Mouse (Mus musculus) ES-E14 (cell line): ENCODE results near the gene Lrp1. TPM values are rescaled to one million over a fixed set of nuclear protein-coding genes. Genes with fewer than 3 reads are reported as not detected.

Source experiments
- DNase-seq: peaks from one replicate; pipeline ENCODE4 v3.0.0-alpha.2; 2013; ENCODE audit warnings: low read depth, low spot score
- H3K27ac ChIP-seq: 2 replicates; pipeline ENCODE4 v1.5.1; 2012; ENCODE audit warnings: low read depth, mild to moderate bottlenecking, low read length, moderate library complexity, mixed read lengths; ENCODE audit not compliant: poor library complexity, insufficient read depth, severe bottlenecking
- H3K36me3 ChIP-seq: 2 replicates; pipeline ENCODE4 v1.6.1; 2012; ENCODE audit warnings: mild to moderate bottlenecking, low read length, moderate library complexity, mixed read lengths; ENCODE audit not compliant: control insufficient read depth, poor library complexity, insufficient read depth, severe bottlenecking
- H3K4me1 ChIP-seq, 2 experiments: fragments of 150-350 bp in 1 of 2; sonication (generic) in 1 of 2; 2 replicates each; pipeline ENCODE4 v1.6.1; 2012; ENCODE audit warnings: low read length in 2 of 2, mild to moderate bottlenecking in 1 of 2, mixed read lengths in 1 of 2; ENCODE audit not compliant: control insufficient read depth in 2 of 2, insufficient read depth in 2 of 2, poor library complexity in 1 of 2
- H3K4me3 ChIP-seq, 2 experiments: fragments of 150-350 bp in 1 of 2; sonication (generic) in 1 of 2; 2 replicates each; pipeline ENCODE4 v1.5.1; 2012; ENCODE audit warnings: low read length in 2 of 2, low read depth in 1 of 2, mild to moderate bottlenecking in 1 of 2, mixed read lengths in 1 of 2; ENCODE audit not compliant: insufficient read depth in 1 of 2, poor library complexity in 1 of 2, severe bottlenecking in 1 of 2
- H3K9ac ChIP-seq: 2 replicates; pipeline ENCODE4 v1.6.1; 2012; ENCODE audit warnings: low read depth, mild to moderate bottlenecking, low read length, mixed read lengths; ENCODE audit not compliant: poor library complexity, insufficient read depth, severe bottlenecking
- H3K9me3 ChIP-seq: fragments of 150-350 bp; sonication (generic); 2 replicates; pipeline ENCODE4 v1.6.1; 2012; ENCODE audit warnings: low read depth, mild to moderate bottlenecking, low read length; ENCODE audit not compliant: control insufficient read depth, insufficient read depth
- CHD2 ChIP-seq: IDR thresholded peaks from 2 replicates; pipeline ENCODE4 v1.6.1; 2014; ENCODE audit warnings: mild to moderate bottlenecking, low read depth, low read length, inconsistent platforms
- HCFC1 ChIP-seq: IDR thresholded peaks from 2 replicates; pipeline ENCODE4 v1.6.1; 2012; ENCODE audit warnings: low read length, inconsistent platforms, borderline replicate concordance; ENCODE audit not compliant: insufficient read depth
- MAFK ChIP-seq: IDR thresholded peaks from 2 replicates; pipeline ENCODE4 v1.6.1; 2014; ENCODE audit warnings: mild to moderate bottlenecking, low read depth, low read length, inconsistent platforms; ENCODE audit not compliant: insufficient read depth
- ZC3H11A ChIP-seq: IDR thresholded peaks from 2 replicates; pipeline ENCODE4 v1.6.1; 2012; ENCODE audit warnings: low read depth, mild to moderate bottlenecking, inconsistent platforms, low read length, borderline replicate concordance
- ZNF384 ChIP-seq: IDR thresholded peaks from 2 replicates; pipeline ENCODE4 v1.6.1; 2012; ENCODE audit warnings: low read depth, low read length, inconsistent platforms
- in situ Hi-C, 2 experiments: fragments of 600-800 bp; cut with MboI; formaldehyde crosslinking; loops; one replicate each; pipeline ENCODE4 v1.15.1; 2025; ENCODE audit warnings: low sequenced_read_pairs in 2 of 2, inconsistent platforms in 1 of 2; ENCODE audit not compliant: unreplicated experiment in 2 of 2
- total RNA-seq: library from RNA; depleted of rRNA; stranded (reverse); fragments of 300-350 nt; gene quantifications from 2 replicates; pipeline ENCODE4 v1.2.3, GENCODE M21; 2012

Lrp1 gene
- total RNA-seq, 1 experiment: 69.6 TPM

DNA sequence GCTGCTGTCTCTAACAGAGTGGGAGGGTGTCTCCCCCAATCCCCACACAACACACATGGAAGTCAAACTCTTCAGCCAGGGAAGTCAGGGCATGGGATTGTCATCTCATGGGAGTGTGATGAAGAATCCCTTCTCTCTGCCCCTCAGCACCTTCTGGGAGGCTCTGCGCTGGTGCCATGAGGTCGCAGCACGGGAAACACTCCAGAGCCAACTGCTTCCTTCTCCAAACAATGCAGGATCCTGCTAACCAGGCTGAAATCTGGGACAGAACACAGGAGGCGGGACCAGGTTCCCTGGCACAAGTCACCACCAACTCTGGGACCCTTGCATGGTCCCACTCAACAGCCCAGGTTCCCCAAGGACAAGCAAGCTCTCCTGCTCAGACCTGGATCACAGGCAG is 3.7 kb downstream of the Lrp1 start:
- in situ Hi-C loops: no loop called here
- TF ChIP-seq MAFK: no peak
- TF ChIP-seq CHD2: no peak
- TF ChIP-seq ZC3H11A: no peak
- no peak for TF ChIP-seq HCFC1
- TF ChIP-seq ZNF384: no peak
- H3K9me3 ChIP-seq: no peaks in the 10 kb centered on the region
- H3K27ac ChIP-seq: no peak overlapping the region
- H3K36me3 ChIP-seq: no peaks in the 10 kb centered on the region
- no peak for DNase-seq
- H3K4me3 ChIP-seq: no peak overlapping the region
- peaks cover 8 to 24% of the 10 kb centered on the region in 2 experiments; a peak in 3 of 4 replicates for H3K4me1 ChIP-seq
- H3K9ac ChIP-seq: no peak overlapping the region

GRCm38 (mm10) chr10:127616261-127616679 is 4.7 kb downstream of the Lrp1 start:
- H3K9me3 ChIP-seq: no peaks in the 10 kb centered on the region
- H3K4me1 ChIP-seq: peaks cover 10 to 32% of the 10 kb centered on the region in 2 experiments; a peak in 3 of 4 replicates
- no peak for DNase-seq
- H3K9ac ChIP-seq: no peak overlapping the region
- H3K4me3 ChIP-seq: no peak overlapping the region
- H3K27ac ChIP-seq: no peak overlapping the region
- no peak for TF ChIP-seq ZNF384
- in situ Hi-C loops: no loop called here
- no peaks in the 10 kb centered on the region for H3K36me3 ChIP-seq

- DNase-seq: no peak
- Histone ChIP-seq H3K4me1 (peaks cover 10 to 31% of the 10 kb centered on the region in 2 experiments; a peak in 3 of 4 replicates), H3K4me3 (no peak overlapping the region), H3K9me3 (no peaks in the 10 kb centered on the region), H3K36me3 (no peaks in the 10 kb centered on the region), H3K9ac (no peak overlapping the region), H3K27ac (no peak overlapping the region)
- in situ Hi-C loops: no loop called here
- TF ChIP-seq HCFC1 (no peak), CHD2 (no peak), ZNF384 (no peak), ZC3H11A (no peak), MAFK (no peak)
Observed at GRCm38 (mm10) chr10:127615591-127615990, 5.4 kb downstream of the Lrp1 start.

DNA sequence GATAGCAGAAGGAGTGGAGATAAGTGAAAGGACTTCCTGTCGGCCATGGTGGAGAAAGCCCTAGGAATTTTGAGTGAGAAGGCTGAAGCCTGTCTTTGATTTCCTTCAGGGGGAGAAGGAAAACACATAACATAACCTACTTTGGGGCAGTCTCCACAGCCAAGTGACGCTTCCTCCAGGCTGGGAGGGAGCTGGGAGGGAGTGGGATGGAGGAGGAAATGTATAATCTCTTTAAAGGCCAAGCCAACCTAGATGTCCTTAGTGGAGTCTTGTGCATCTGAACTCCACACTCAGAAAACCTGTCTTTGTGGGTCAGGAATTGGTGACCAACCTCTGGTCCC is 5.9 kb downstream of the Lrp1 start:
- H3K4me1 ChIP-seq: peaks cover 10 to 26% of the 10 kb centered on the region in 2 experiments; a peak in 3 of 4 replicates
- no peak for TF ChIP-seq HCFC1
- TF ChIP-seq ZNF384: no peak
- no peak for TF ChIP-seq CHD2
- no peak for TF ChIP-seq MAFK
- TF ChIP-seq ZC3H11A: no peak
- no peak overlapping the region for H3K9ac ChIP-seq
- H3K36me3 ChIP-seq: no peaks in the 10 kb centered on the region
- H3K27ac ChIP-seq: no peak overlapping the region
- DNase-seq: no peak
- in situ Hi-C loops: no loop called here
- no peak overlapping the region for H3K4me3 ChIP-seq
- H3K9me3 ChIP-seq: no peaks in the 10 kb centered on the region

DNA sequence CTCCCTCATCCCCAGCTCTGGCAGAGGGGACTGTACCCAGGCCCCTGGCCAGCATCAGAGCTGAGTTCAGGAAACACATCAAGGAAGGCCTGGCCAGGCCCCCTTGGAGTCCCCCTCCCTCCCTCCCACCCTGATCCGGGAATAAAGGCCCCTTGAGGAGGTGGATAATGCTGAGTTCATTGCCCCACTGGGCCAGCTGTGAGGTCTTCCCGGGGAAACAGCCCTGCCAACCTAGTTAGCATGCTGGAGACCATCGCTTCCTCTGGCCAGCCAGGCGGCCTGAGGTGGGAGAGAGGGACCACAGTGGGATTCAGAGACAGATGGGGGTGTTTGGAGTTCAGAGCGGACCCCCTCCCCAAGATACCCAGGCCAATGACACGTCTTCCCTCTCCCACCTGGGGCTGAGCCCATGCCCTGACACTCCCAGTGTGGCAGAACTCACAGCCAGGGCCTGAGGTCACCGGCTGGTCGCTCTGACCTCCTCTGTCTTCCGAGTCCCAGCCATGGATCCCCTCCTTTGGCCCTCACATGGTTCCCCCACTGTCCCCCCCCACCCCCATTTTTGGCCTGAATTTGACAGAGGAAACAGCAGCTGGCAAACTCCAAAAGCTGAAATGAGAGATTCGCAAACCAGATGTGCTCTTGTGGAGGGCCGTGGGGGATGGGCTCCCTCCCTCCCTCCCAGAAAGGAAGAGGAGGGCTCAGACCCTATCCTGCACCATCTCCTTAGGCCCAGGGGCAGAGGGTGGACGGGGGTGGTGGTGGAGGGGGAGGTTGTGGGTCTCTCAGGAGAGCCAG is 6.5 kb downstream of the Lrp1 start:
- DNase-seq: no peak
- no peak overlapping the region for H3K9ac ChIP-seq
- H3K27ac ChIP-seq: no peak overlapping the region
- H3K36me3 ChIP-seq: no peaks in the 10 kb centered on the region
- no peak overlapping the region for H3K4me3 ChIP-seq
- H3K4me1 ChIP-seq: peaks cover 10 to 21% of the 10 kb centered on the region in 2 experiments; a peak in 3 of 4 replicates
- no peaks in the 10 kb centered on the region for H3K9me3 ChIP-seq
- in situ Hi-C loops: no loop called here
- no peak for TF ChIP-seq ZC3H11A
- no peak for TF ChIP-seq HCFC1
- no peak for TF ChIP-seq MAFK
- TF ChIP-seq ZNF384: no peak
- TF ChIP-seq CHD2: no peak
